Mouse (Mus musculus) liver, embryonic 16.5 days (tissue): ENCODE measurements around the gene Zfp362. TPM values are rescaled to one million over a fixed set of nuclear protein-coding genes. Genes with fewer than 3 reads are reported as not detected.

Experiments used
- ATAC-seq: fragments of 200-750 bp; cut with Nextera tagmentation; 2 replicates; pipeline ENCODE4 v1.8.0; 2017; ENCODE audit warnings: low read depth, mild to moderate bottlenecking, moderate number of reproducible peaks, moderate library complexity
- H3K27ac ChIP-seq: fragments of 300-500 bp; sonication (generic); 2 replicates; pipeline ENCODE4 v1.5.1; 2014; ENCODE audit warnings: mild to moderate bottlenecking, low read length
- H3K27me3 ChIP-seq: fragments of 300-500 bp; sonication (generic); 2 replicates; pipeline ENCODE4 v1.6.1; 2014; ENCODE audit warnings: low read depth, low read length, mixed read lengths; ENCODE audit not compliant: control insufficient read depth, insufficient read depth
- H3K36me3 ChIP-seq: fragments of 300-500 bp; sonication (generic); 2 replicates; pipeline ENCODE4 v1.6.1; 2014; ENCODE audit warnings: mild to moderate bottlenecking; ENCODE audit not compliant: control insufficient read depth, insufficient read depth
- H3K4me1 ChIP-seq: fragments of 300-500 bp; sonication (generic); 2 replicates; pipeline ENCODE4 v1.6.1; 2014; ENCODE audit warnings: low read depth, low read length, mixed read lengths; ENCODE audit not compliant: control insufficient read depth
- H3K4me2 ChIP-seq: fragments of 300-500 bp; sonication (generic); 2 replicates; pipeline ENCODE4 v1.6.1; 2014; ENCODE audit warnings: low read depth, low read length, mixed read lengths
- H3K4me3 ChIP-seq: fragments of 300-500 bp; sonication (generic); 2 replicates; pipeline ENCODE4 v1.5.1; 2014; ENCODE audit warnings: low read depth, mild to moderate bottlenecking, low read length
- H3K9ac ChIP-seq: fragments of 300-500 bp; sonication (generic); 2 replicates; pipeline ENCODE4 v1.6.1; 2014; ENCODE audit warnings: low read depth, low read length
- H3K9me3 ChIP-seq: fragments of 300-500 bp; sonication (generic); replicated peaks from 2 replicates; pipeline ENCODE4 v1.6.1; 2016; ENCODE audit warnings: low read length; ENCODE audit not compliant: control insufficient read depth
- WGBS: fragments of 180-500 bp; shearing (Covaris S2); extraction: QIAGEN DNeasy Blood & Tissue Kit; methylation state at CpG from one replicate; pipeline ENCODE4 v1.1.7; 2014; ENCODE audit not compliant: insufficient replicate concordance; 5-methylcytosine and 5-hydroxymethylcytosine counted together
- polyA plus RNA-seq: library from polyadenylated mRNA; unstranded; fragments of >200 nt; fragmentation: Nextera tagmentation; extraction: Ambion mirVana; gene quantifications from 2 replicates; pipeline ENCODE4 v1.2.1, GENCODE M21; 2015

Gene Zfp362
- polyA plus RNA-seq, 1 experiment from 2014 or later = 5.2 TPM

- H3K27ac ChIP-seq = peak overlapping the region; percentile 52; the same call in 1 of the 2 replicates
- WGBS = 41% methylated on average over 16 of the region's 16 CpGs
- peak; percentile 71 for ATAC-seq
- no peak overlapping the region for H3K4me3 ChIP-seq
- H3K9ac ChIP-seq = no peak overlapping the region
- no peak overlapping the region for H3K4me2 ChIP-seq
- H3K4me1 ChIP-seq = peaks cover 5% of the 10 kb centered on the region
- no peaks in the 10 kb centered on the region for H3K36me3 ChIP-seq
- no peaks in the 10 kb centered on the region for H3K9me3 ChIP-seq
- H3K27me3 ChIP-seq = no peaks in the 10 kb centered on the region
These were observed 34.2 kb upstream of the Zfp362 start for GRCm38 (mm10) chr4:128839811-128840738.

- no peak overlapping the region for H3K27ac ChIP-seq
- no peak overlapping the region for H3K9ac ChIP-seq
- H3K27me3 ChIP-seq = no peaks in the 10 kb centered on the region
- no peak overlapping the region for H3K4me3 ChIP-seq
- no peak overlapping the region for H3K4me2 ChIP-seq
- H3K4me1 ChIP-seq = no peaks in the 10 kb centered on the region
- no peaks in the 10 kb centered on the region for H3K9me3 ChIP-seq
- ATAC-seq = no peak
- WGBS = 29% methylated on average over 5 of the region's 5 CpGs
- H3K36me3 ChIP-seq = no peaks in the 10 kb centered on the region
These were observed 32.4 kb upstream of the Zfp362 start for GRCm38 (mm10) chr4:128838202-128838601.

GRCm38 (mm10) chr4:128824131-128824530 lies 18.3 kb upstream of the Zfp362 start:
- no peaks in the 10 kb centered on the region for H3K9me3 ChIP-seq
- H3K36me3 ChIP-seq = no peaks in the 10 kb centered on the region
- no peak overlapping the region for H3K9ac ChIP-seq
- H3K4me2 ChIP-seq = no peak overlapping the region
- no peaks in the 10 kb centered on the region for H3K27me3 ChIP-seq
- WGBS = 29% methylated on average over 3 of the region's 3 CpGs
- no peaks in the 10 kb centered on the region for H3K4me1 ChIP-seq
- H3K27ac ChIP-seq = no peak overlapping the region
- no peak overlapping the region for H3K4me3 ChIP-seq
- ATAC-seq = no peak

- H3K27ac ChIP-seq = no peak overlapping the region
- 49% methylated on average over 12 of the region's 12 CpGs for WGBS
- no peaks in the 10 kb centered on the region; the same call in 1 of the 2 replicates for H3K4me1 ChIP-seq
- no peak for ATAC-seq
- no peak overlapping the region for H3K4me3 ChIP-seq
- no peaks in the 10 kb centered on the region for H3K9me3 ChIP-seq
- H3K27me3 ChIP-seq = no peaks in the 10 kb centered on the region
- H3K4me2 ChIP-seq = no peak overlapping the region
- H3K9ac ChIP-seq = no peak overlapping the region
- no peaks in the 10 kb centered on the region for H3K36me3 ChIP-seq
These were observed 14.7 kb upstream of the Zfp362 start for GRCm38 (mm10) chr4:128820568-128820967.

- Histone ChIP-seq H3K4me1 (peaks cover 4% of the 10 kb centered on the region), H3K4me2 (no peak overlapping the region), H3K27me3 (no peaks in the 10 kb centered on the region), H3K9me3 (no peaks in the 10 kb centered on the region), H3K4me3 (no peak overlapping the region), H3K36me3 (no peaks in the 10 kb centered on the region), H3K27ac (no peak overlapping the region), H3K9ac (no peak overlapping the region)
- no peak for ATAC-seq
- 56% methylated on average over 7 of the region's 7 CpGs for WGBS
These were observed 11.2 kb upstream of the Zfp362 start for GRCm38 (mm10) chr4:128817011-128817410.

- peak overlapping the region; percentile 63 for H3K9ac ChIP-seq
- peak overlapping the region; percentile 57 for H3K4me2 ChIP-seq
- H3K27me3 ChIP-seq = no peaks in the 10 kb centered on the region
- peak overlapping the region; percentile 59 for H3K4me3 ChIP-seq
- no peaks in the 10 kb centered on the region for H3K36me3 ChIP-seq
- no peak overlapping the region for H3K27ac ChIP-seq
- peak; percentile 80 for ATAC-seq
- WGBS = 12% methylated on average over 16 of the region's 16 CpGs
- no peaks in the 10 kb centered on the region for H3K9me3 ChIP-seq
- H3K4me1 ChIP-seq = peaks cover 25% of the 10 kb centered on the region
These were observed 5.7 kb upstream of the Zfp362 start for GRCm38 (mm10) chr4:128811382-128812056.

- Histone ChIP-seq H3K9ac (peak overlapping the region; percentile 91), H3K9me3 (no peaks in the 10 kb centered on the region), H3K4me1 (peaks cover 47% of the 10 kb centered on the region), H3K27me3 (no peaks in the 10 kb centered on the region), H3K27ac (peak overlapping the region; percentile 91), H3K36me3 (no peaks in the 10 kb centered on the region), H3K4me3 (peak overlapping the region; percentile 83), H3K4me2 (peak overlapping the region; percentile 98)
- WGBS = under 1% methylated on average over 15 of the region's 15 CpGs
- ATAC-seq = peak; percentile 74
These were observed 958 bp upstream of the Zfp362 start for GRCm38 (mm10) chr4:128806827-128807179.

GRCm38 (mm10) chr4:128805150-128806042 lies 449 bp downstream of the Zfp362 start:
- Histone ChIP-seq H3K4me1 (peaks cover 39% of the 10 kb centered on the region), H3K9ac (peak overlapping the region; percentile 91), H3K4me2 (peak overlapping the region; percentile 98), H3K27me3 (no peaks in the 10 kb centered on the region), H3K27ac (peak overlapping the region; percentile 91), H3K4me3 (peak overlapping the region; percentile 83), H3K9me3 (no peaks in the 10 kb centered on the region), H3K36me3 (no peaks in the 10 kb centered on the region)
- ATAC-seq = peak; percentile 4; the same call in 1 of the 2 replicates
- WGBS = under 1% methylated on average over 52 of the region's 74 CpGs
